Mouse (Mus musculus) kidney, adult 2 months (tissue): ENCODE measurements at regions not wholly inside any gene's neighbourhood (a gene's known extent, or its start where the extent isn't known, plus 50 kb on each side); places are given as distances from the start of the nearest gene placed in this dataset.

Source experiments
- CTCF ChIP-seq: fragments of 200-500 bp; conservative IDR thresholded peaks from 2 replicates; pipeline ENCODE4 v1.5.1; 2011; ENCODE audit warnings: low read depth, mild to moderate bottlenecking, control low read depth, low read length, moderate library complexity, mixed read lengths; ENCODE audit not compliant: insufficient read depth, insufficient read length
- POLR2A ChIP-seq: fragments of 200-500 bp; IDR thresholded peaks from one replicate; pipeline ENCODE4 v1.6.1; 2011; ENCODE audit warnings: low read depth, low read length, control low read depth

DNA sequence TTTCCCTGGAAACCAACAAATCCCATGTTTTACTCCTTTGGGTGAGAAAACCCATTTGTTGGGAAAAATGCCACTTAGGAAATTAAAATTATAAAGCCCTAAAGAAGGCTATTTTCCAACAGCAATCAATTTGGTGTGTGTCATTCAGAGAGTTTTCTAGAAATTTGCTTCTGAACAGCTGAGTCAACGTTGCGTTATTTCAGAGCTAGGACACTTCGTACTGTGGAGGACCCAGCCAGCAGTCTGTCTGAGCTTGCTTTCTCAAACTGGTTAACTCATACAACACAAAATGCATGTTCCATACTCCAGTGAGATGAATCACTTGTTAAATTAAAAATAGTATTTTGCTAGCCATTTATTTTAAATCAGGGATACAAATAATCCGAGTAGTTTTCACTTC is 131.5 kb downstream of the Kcnj2 start:
- no peak for TF ChIP-seq CTCF
- no peak for TF ChIP-seq POLR2A
